ENCODE assay signal across 9 mouse cellular contexts in genomic region chr11:116572756-116573543, GRCm38 (mm10). TPM values are rescaled to one million over a fixed set of nuclear protein-coding genes. Genes with fewer than 3 reads are reported as not detected.
DNase-seq lines count a peak whose midpoint lies in the region; ATAC-seq and TF ChIP-seq lines count a peak whose summit lies in the region.
"Had no signal": no experiment of that assay in that cellular context is flagged by ENCODE, and none has a peak within 500 bp of the region (broad histone marks: within the 10 kb centered on the region; RNA-seq: fewer than 3 reads in every experiment).

No protein-coding gene starts in this region.

- peak overlapping the region; percentile 27; the same call in 1 of the 2 replicates for H3K9ac ChIP-seq in limb, embryonic 13.5 days

- TF ChIP-seq CTCF in layer of hippocampus, adult 2 months (conservative IDR thresholded peaks at IDR 0.05), result no peak
- no peak for TF ChIP-seq CTCF in kidney, adult 2 months (conservative IDR thresholded peaks at IDR 0.05; ENCODE audit: insufficient read depth, insufficient read length, low read depth, low read length)

- peaks cover 96% of the 10 kb centered on the region for H3K4me1 ChIP-seq in erythroblast, embryonic 14.5 days (ENCODE audit: control insufficient read depth)
- peaks cover 51% of the 10 kb centered on the region for H3K4me1 ChIP-seq in limb, embryonic 13.5 days
- H3K4me1 ChIP-seq in kidney, adult 2 months (ENCODE audit: control insufficient read depth, insufficient read depth, low read length), result peaks cover 5% of the 10 kb centered on the region; the same call in 1 of the 2 replicates

- DNase-seq in layer of hippocampus, adult 2 months (ENCODE audit: low spot score in 2 of 2), result peak; percentile 39 to 67
- DNase-seq in layer of hippocampus, postnatal 14 days (ENCODE audit: low spot score in 2 of 2), result no peak
- DNase-seq in MEL-GATA-1-ER (ENCODE audit: extremely low read depth, low read depth), result peak; percentile 65
- no peak for DNase-seq in ovary, postnatal 36 days (ENCODE audit: low spot score)
- DNase-seq in kidney, adult 2 months, result no peak
- DNase-seq in cerebellum, postnatal 14 days, result no peak

- no peaks in the 10 kb centered on the region for H3K27me3 ChIP-seq in erythroblast, embryonic 14.5 days (ENCODE audit: control insufficient read depth)
- H3K27me3 ChIP-seq in limb, embryonic 13.5 days, result no peaks in the 10 kb centered on the region
- no peaks in the 10 kb centered on the region for H3K27me3 ChIP-seq in kidney, adult 2 months (replicated peaks; ENCODE audit: control insufficient read depth, insufficient read depth, low read length)

- peak overlapping the region; percentile 72 for H3K27ac ChIP-seq in layer of hippocampus, adult 2 months
- H3K27ac ChIP-seq in limb, embryonic 13.5 days, result no peak overlapping the region
- H3K27ac ChIP-seq in kidney, adult 2 months (ENCODE audit: insufficient read depth, low read depth, low read length), result no peak overlapping the region

- H3K36me3 ChIP-seq in erythroblast, embryonic 14.5 days (ENCODE audit: control insufficient read depth), result peaks cover 80% of the 10 kb centered on the region
- H3K36me3 ChIP-seq in limb, embryonic 13.5 days, result no peaks in the 10 kb centered on the region; the same call in 1 of the 2 replicates
- no peaks in the 10 kb centered on the region for H3K36me3 ChIP-seq in kidney, adult 2 months (ENCODE audit: control insufficient read depth, insufficient read depth, low read length)

- H3K4me2 ChIP-seq in limb, embryonic 13.5 days (replicated peaks), result 0 out of 2 replicates have a peak overlapping the region, but pooled peaks have one; percentile 2

- 58% methylated on average over 12 of the region's 12 CpGs for WGBS in limb, embryonic 13.5 days
- 67% methylated on average over 12 of the region's 12 CpGs for WGBS in kidney, adult 2 months

- no peak for TF ChIP-seq POLR2A in kidney, adult 2 months (IDR thresholded peaks at IDR 0.05; ENCODE audit: low read depth, low read length)

- no peak overlapping the region for H3K4me3 ChIP-seq in layer of hippocampus, adult 2 months
- H3K4me3 ChIP-seq in erythroblast, embryonic 14.5 days (replicated peaks), result peak overlapping the region; percentile 63
- H3K4me3 ChIP-seq in limb, embryonic 13.5 days, result no peak overlapping the region
- no peak overlapping the region for H3K4me3 ChIP-seq in kidney, adult 2 months (ENCODE audit: insufficient read depth, low read depth, low read length)

- H3K9me3 ChIP-seq in erythroblast, embryonic 14.5 days (ENCODE audit: control insufficient read depth, low read length), result no peaks in the 10 kb centered on the region
- no peaks in the 10 kb centered on the region for H3K9me3 ChIP-seq in limb, embryonic 13.5 days

- 0 out of 2 replicates have a peak, but pooled peaks have one; percentile 24 for ATAC-seq in limb, embryonic 13.5 days (ENCODE audit: low FRiP score, low read depth)

RNA-seq across cellular contexts. Expression of gene Ube2o, which starts 8.3 kb away (rescaled TPM):
- 100 to 1,000 TPM in 1 of 2 experiments, 10 to 100 TPM in 1; 93.7 to 101 TPM for total RNA-seq in layer of hippocampus, adult 2 months (2021)
- total RNA-seq in layer of hippocampus, postnatal 14 days (2021), result 100 to 1,000 TPM; 104 to 108 TPM
- 71.6 and 80.5 TPM in 2 replicates for polyA plus RNA-seq in erythroblast, embryonic 14.5 days (2012)
- 10.3 and 12.1 TPM in 2 replicates for polyA plus RNA-seq in limb, embryonic 13.5 days (2015; fragmentation: Nextera tagmentation; extraction: Ambion mirVana)
- 10.3 and 10.8 TPM in 2 replicates for polyA plus RNA-seq in kidney, adult 2 months (2012; rRNA removed)

RNA-seq across cellular contexts. Expression of gene Aanat, which starts 13.3 kb away (rescaled TPM):
- total RNA-seq in layer of hippocampus, adult 2 months (2021), result 1 to 10 TPM in 1 of 2 experiments, under 1 TPM in 1; 0.27 to 1.2 TPM
- under 1 TPM; 0.39 to 0.76 TPM for total RNA-seq in layer of hippocampus, postnatal 14 days (2021)
- polyA plus RNA-seq in erythroblast, embryonic 14.5 days (2012), result not detected in 2 replicates
- not detected in 2 replicates for polyA plus RNA-seq in limb, embryonic 13.5 days (2015; fragmentation: Nextera tagmentation; extraction: Ambion mirVana)
- not detected in 2 replicates for polyA plus RNA-seq in kidney, adult 2 months (2012; rRNA removed)
- polyA plus RNA-seq: embryonic facial prominence, embryonic 11.5 days had no signal

RNA-seq across cellular contexts. Expression of gene Sphk1, which starts 42.2 kb away (rescaled TPM):
- total RNA-seq in layer of hippocampus, adult 2 months (2021), result 1 to 10 TPM; 1.6 to 1.9 TPM
- 1 to 10 TPM; 2.2 TPM for total RNA-seq in layer of hippocampus, postnatal 14 days (2021)
- polyA plus RNA-seq in erythroblast, embryonic 14.5 days (2012), result 13.6 and 14.3 TPM in 2 replicates
- 2.3 and 2.9 TPM in 2 replicates for polyA plus RNA-seq in limb, embryonic 13.5 days (2015; fragmentation: Nextera tagmentation; extraction: Ambion mirVana)
- 9.9 and 12.0 TPM in 2 replicates for polyA plus RNA-seq in kidney, adult 2 months (2012; rRNA removed)

RNA-seq across cellular contexts. Expression of gene Rhbdf2, which starts 53.9 kb away (rescaled TPM):
- total RNA-seq in layer of hippocampus, adult 2 months (2021), result 1 to 10 TPM; 1.4 to 1.6 TPM
- total RNA-seq in layer of hippocampus, postnatal 14 days (2021), result 1 to 10 TPM; 1.6 to 1.7 TPM
- polyA plus RNA-seq in erythroblast, embryonic 14.5 days (2012), result 1.6 and 1.8 TPM in 2 replicates
- 4.0 and 5.1 TPM in 2 replicates for polyA plus RNA-seq in limb, embryonic 13.5 days (2015; fragmentation: Nextera tagmentation; extraction: Ambion mirVana)
- polyA plus RNA-seq in kidney, adult 2 months (2012; rRNA removed), result 18.0 and 19.1 TPM in 2 replicates

Comparison
In these comparisons a context has a peak if more than half of its experiments do, and no peak if none do; other contexts are left out.
1. DNase-seq: peak in layer of hippocampus, adult 2 months (2 of 2) and MEL-GATA-1-ER (single experiment); none in layer of hippocampus, postnatal 14 days (0 of 2), ovary, postnatal 36 days (single experiment), kidney, adult 2 months (single experiment) and cerebellum, postnatal 14 days (0 of 2).